Mouse (Mus musculus) spleen, adult 2 months (tissue): Measurements from ENCODE around the gene Teddm3.

Source experiments
- CTCF ChIP-seq: fragments of 200-500 bp; IDR thresholded peaks from 2 replicates; pipeline ENCODE4 v1.5.1; 2011; ENCODE audit warnings: mild to moderate bottlenecking, inconsistent platforms; ENCODE audit not compliant: insufficient read depth, insufficient read length, insufficient replicate concordance; ENCODE audit errors: extremely low read depth
- POLR2A ChIP-seq: fragments of 200-500 bp; IDR thresholded peaks from 2 replicates; pipeline ENCODE4 v1.6.1; 2011; ENCODE audit warnings: low read depth, low read length, inconsistent platforms

DNA sequence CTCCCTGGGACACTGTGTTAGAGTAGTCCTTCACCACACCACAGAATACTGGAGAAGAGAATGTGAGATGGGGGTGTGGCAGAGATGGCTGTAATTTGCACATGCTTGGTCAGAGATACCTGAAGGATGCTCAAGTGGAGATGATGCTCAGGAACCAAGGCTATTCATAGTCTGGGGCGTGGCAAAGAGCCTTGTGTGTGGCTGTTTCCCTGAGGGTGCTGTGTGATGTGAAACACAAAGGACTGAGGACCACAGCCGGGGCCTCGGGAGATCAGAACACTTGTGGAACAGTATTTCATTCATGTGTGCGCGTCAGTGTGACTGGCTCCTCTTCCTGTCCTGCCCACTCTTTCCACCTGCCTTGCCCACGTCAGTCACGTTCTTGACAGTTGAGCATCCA lies 44.2 kb upstream of the Teddm3 start:
- TF ChIP-seq POLR2A = no peak
- TF ChIP-seq CTCF = no peak
